Mouse (Mus musculus) CH12F3 (cell line): ENCODE data around the gene Ccl26.
"Not testable (repeated sequence)": the region's sequence is repeated elsewhere in the genome, so short reads cannot be mapped to it uniquely, and the experiment has no call there.

Experiments
- in situ Hi-C: fragments of 300-500 bp; cut with MboI; formaldehyde crosslinking; loops from 2 replicates; pipeline ENCODE4 v1.14.3; 2020; ENCODE audit warnings: low sequenced_read_pairs

Gene Ccl26

DNA sequence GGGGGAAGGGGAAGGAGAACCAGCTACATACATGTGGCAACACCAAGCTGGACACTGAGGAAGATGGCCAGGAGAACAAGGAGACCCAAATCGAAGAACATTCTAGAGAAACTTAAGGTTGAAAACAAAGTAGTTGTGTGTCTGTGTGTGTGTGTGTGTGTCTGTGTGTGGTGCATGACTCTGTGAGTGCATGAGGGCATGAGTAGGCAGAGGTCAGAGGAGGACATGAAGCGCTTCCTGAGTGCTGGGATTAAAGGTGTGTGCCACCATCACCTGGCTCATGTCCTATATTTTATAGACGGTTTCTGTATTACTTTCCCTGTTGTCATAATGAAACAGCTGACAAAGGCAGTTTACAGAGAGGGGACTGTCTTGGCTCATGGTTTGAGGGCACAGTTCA, at the start of gene Ccl26:
TSS of gene Ccl26 (minus strand) at position 101 of the 400 bp plus-strand sequence.
- in situ Hi-C loops: no loop called here

DNA sequence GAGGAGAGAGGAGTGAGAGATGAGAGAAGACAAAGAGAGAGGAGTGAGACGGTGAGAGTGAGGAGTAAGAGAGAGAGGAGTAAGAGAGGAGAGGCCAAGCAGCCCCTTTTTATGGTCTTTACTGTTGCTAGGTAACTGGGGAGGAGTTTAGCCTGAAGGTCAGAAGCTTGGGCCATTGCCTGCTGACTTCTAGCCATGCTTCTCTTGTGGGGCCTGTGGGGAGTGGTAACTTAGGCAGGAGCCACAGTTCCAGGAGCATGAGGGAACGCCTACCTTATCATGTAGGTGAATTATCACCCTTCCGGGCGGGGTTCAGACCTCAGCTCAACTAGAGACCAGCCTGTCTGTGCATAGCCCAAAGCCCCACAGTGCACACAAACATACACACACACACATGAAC, 46.4 kb upstream of the Ccl26 start:
- in situ Hi-C loops: no loop called here

DNA sequence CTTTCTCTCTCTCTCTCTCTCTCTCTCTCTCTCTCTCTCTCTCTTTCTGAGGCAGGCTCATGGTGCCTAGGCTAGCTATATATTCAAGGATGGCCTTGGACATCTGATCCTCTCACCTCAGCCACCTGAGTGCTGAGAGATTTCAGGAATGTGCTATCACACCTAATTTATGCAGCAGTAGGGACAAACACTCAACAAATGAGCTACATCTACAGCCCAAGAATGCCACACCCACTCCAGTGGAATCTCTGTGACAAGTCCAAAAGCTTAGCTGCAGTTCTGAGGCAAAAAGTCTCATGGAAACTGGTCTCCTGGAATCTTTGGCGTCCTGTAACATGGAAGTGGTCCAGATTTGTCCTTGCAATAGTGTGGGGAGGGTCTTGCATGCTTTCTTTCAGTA, 44.2 kb upstream of the Ccl26 start:
- in situ Hi-C loops: no loop called here

DNA sequence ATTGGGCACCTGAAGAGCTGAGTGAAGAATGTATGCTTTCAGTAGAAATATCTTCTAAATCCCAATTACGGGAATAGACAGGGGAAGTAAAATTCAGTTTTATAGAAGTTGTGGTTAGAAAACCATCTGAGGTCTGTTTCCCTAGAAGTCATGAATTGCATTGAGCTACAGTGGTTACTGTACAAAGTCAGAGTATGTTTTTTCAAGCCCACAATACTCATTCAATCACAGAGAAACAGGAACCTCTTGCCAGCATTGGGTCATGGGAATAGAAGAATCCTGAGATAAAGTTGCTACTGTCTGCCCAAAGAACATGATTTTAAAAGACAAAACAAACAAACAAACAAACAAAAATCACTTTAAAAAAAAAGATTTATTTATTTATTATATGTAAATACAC, 43.3 kb upstream of the Ccl26 start:
- in situ Hi-C loops: not testable (repeated sequence)

DNA sequence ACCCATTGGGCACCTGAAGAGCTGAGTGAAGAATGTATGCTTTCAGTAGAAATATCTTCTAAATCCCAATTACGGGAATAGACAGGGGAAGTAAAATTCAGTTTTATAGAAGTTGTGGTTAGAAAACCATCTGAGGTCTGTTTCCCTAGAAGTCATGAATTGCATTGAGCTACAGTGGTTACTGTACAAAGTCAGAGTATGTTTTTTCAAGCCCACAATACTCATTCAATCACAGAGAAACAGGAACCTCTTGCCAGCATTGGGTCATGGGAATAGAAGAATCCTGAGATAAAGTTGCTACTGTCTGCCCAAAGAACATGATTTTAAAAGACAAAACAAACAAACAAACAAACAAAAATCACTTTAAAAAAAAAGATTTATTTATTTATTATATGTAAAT, 41.3 kb upstream of the Ccl26 start:
- in situ Hi-C loops: not testable (repeated sequence)

DNA sequence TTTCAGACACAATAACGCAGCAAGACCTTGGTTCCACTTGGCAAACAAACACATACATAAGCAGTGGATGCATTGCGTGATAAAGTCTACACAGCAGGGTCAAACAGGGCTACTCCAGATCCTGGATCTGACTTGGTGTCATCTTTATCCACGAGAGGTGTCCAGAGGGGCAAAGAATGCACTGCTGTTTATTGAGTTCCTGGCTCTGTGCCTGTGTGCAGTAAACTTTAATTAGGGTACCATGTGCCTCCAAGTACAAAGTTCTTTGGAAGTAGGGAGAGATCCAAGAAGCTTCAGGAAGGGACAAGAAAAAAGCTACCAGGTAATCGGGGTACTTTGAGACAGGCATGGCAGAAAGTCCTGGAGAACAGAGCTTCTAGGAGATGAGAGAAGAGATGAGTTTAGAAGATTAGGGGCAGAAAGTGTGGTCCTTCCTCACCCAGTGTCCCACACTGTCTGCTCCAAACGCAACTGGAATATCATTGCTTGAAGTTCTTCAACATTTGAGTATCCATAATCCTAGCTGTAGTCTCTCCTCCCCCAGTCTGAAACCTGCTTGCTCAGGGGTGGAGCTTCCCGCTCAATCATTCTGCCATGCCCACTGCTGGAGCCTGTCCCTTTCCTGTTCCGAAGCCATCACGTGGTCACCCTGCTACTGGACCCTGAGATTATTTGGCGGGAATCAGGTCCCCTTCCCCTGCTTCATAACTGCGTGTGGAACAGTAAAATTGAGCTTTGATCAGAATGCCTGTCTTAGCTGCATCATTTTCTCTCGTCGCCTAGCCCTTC, 26.8 kb upstream of the Ccl26 start:
- in situ Hi-C loops: no loop called here

DNA sequence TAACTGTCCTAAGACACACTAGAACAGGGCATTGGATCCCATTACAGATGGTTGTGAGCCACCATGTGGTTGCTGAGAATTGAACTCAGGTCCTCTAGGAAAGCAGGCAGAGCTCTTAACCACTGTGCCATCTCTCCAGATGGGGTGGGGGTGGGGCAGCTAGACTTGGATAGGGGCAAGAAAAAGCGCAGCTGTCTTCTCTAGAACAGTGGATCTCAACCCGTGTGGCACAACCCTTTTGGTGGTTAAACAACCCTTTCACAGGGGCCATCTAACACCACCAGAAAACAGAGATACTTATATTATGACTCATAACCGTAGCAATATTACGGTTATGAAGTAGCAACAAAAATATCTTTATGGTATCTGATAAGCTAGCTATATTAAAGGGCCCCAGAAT, 24.4 kb upstream of the Ccl26 start:
- in situ Hi-C loops: no loop called here

DNA sequence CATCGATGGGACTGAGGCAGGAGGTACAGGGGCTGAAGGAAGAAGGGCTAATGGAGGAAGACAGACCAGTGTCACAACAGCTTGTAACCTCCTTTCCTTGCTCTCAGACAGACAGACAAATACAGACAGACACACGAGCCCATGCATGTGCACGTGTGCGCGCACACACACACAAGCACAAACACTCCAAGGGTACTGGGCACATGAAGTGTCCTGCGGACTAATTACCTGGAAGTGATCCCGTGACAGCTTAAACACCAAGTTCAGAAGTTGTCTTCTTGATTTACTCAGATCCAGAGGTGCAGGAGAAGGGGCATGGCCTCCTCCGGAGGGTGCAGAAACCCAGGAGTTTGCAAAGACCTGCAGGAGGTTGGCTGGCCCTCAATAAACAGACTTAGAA, 22.3 kb upstream of the Ccl26 start:
- in situ Hi-C loops: no loop called here

DNA sequence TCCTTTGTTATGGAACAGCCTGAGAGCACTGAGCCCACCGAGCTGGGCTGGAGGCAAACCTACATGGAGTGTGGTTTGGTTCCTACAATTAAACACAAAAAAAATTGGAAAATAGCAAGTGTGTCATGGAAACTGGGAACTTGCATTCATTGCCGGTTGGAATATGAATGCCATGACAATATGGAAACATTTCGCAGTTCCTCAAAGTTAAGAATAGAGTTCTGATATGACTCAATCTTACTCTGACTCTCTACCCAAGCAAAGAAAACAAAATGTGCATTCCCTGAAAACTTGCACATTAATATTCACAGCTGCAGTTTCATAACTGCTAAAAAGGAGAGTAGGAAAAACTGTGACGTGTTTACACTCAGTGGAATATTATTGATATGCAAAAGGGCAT, 19.0 kb upstream of the Ccl26 start:
- in situ Hi-C loops: no loop called here

DNA sequence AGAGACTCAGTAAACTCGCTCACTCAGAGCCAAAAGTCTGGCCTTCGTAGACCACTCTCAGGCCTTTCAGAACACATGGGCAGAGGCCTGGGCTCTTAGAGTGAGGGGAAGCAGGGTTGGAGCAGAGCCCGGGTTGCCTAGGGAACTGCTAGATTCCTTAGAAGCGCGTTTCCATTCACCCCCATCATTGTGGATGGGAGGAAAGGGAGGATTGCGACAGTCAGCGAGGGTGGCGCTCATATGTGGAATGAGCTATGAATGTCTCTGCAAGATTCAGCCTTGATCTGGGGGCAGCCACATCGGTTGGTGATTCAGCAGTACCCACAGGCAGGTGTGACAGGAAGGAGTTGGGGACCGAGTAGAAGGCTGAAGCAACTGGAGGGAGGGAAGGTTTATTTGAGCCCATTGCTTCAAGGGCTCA, 16.0 kb upstream of the Ccl26 start:
- in situ Hi-C loops: no loop called here

DNA sequence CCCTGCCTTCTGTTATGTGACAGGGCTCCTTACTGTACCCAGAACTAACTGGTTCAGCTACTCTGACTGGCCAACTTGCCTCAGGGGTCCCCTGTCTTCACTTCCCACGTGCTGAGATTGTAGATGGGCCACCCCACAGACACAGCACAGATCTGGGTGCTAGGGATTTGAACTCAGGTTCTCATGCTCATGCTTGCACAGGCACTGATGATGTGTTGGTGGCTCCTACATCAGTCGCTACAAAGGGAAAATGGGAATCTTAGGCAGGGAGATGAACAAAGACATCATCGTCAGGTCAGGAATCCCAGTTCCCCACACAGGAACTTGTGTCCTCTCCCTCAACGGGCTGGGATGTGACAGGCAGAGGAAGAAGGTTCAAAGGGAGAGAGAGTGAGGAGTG, 12.7 kb upstream of the Ccl26 start:
- in situ Hi-C loops: no loop called here

DNA sequence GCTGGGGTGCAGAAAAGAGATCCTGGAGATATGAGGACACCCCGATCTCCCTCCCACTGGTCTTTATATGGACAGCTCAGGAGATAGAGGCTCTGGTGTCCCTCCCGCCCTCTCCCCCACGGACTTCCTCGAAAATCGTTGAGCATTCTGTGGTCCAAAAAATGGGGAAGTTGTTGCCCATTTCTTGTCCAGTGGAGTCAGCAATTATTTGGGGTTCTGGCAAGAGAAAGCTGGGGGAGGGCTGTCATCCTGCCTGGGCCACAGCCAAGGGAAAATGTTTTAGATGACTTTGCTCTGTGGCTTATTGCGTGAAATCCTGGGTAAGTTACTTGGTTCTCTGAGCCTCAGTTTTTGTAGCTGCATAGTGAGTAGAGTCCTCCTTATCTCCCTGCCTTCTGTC, 9.6 kb upstream of the Ccl26 start, which contains the start of gene Ccl24:
TSS of gene Ccl24 (minus strand) at position 44 of the 400 bp plus-strand sequence.
- in situ Hi-C loops: no loop called here

DNA sequence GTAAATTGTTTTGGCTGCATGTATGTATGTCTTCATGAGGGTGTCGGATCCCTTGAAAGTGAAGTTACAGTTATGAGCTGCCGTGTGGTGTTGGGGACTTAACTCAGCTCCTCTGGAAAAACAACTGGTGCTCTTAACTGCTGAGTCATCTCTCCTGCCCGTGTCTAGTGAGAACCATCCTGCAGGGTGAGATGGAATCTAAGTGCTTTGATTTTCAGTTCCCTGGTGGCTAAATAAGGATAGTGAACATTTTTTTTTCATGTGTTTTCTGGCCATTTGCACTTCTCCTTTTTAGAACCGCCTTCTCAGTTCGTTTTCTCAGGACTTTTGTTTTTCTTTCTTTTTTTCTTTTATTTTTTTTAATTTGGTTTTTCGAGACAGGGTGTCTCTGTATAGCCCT, 5.3 kb upstream of the Ccl26 start:
- in situ Hi-C loops: no loop called here

DNA sequence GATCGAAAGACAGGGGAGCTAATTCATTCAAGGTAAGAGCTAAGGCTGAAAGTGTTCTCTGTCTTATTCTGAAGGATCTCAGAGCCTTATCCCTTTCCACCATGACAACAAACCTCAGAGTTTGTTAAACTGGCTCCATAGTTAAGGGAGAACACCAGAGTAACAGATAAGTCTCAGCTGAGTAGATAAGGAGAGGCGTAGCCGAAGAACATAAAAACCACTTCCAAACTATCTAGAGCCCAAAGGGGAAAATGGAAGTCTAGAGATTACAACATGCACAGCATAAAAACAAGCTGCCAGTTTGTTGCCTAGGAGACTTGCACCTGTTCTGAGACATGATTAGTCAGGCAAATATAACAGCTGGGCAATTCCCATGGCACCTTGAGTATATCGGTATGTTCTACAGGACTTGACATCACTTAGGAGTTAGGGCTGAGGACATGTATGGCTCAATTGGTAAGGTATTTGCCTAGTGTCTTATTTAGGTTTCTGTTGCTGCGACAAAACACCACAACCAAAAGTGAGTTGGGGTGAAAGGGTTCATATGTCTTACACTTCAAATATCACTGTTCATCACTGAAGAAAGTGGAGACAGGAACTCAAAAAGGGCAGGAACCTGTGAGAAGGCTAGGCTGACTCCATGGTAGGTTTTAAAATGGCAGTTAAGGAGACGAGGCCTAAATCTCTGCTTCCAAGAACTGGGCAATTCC, 4.3 kb upstream of the Ccl26 start:
- in situ Hi-C loops: no loop called here

DNA sequence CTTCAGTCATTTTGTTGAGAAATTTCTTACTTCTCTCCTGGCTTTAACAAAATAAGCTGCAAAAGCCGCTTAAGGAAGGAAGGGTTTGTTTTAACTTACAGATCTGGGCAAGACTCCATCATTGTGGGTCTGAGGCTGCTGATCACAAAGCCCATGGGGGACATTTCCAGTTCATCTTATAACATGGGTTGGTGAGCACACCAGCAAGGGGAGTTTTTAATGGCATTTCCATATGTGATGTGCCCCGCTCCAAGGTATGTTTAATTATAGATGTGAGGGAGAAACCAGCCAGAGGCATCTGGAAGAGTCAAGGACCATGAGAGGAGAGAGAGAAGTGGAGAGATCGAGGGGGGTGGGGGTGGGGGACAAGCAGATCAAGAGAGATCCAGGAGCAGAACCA, 5.7 kb downstream of the Ccl26 start:
- in situ Hi-C loops: no loop called here

DNA sequence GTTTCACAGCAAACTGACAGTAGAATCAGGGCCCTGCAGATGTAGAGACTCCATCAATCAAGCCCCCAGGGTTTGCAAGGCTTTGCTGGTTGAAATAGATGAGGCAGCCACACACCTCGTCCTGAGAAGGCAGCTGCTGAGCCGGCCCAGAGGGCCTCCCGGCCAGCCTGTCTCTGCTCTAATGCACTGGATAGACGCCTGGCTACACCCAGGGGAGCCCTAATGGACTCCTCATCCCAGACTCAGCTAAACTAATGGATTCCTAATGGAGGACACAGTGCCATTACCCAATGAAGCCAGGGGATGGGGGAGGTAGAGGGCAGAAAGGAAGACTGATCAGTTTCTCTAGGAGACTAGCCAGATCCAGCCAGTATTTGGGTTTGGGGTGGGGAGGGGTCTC, 6.3 kb downstream of the Ccl26 start:
- in situ Hi-C loops: no loop called here

DNA sequence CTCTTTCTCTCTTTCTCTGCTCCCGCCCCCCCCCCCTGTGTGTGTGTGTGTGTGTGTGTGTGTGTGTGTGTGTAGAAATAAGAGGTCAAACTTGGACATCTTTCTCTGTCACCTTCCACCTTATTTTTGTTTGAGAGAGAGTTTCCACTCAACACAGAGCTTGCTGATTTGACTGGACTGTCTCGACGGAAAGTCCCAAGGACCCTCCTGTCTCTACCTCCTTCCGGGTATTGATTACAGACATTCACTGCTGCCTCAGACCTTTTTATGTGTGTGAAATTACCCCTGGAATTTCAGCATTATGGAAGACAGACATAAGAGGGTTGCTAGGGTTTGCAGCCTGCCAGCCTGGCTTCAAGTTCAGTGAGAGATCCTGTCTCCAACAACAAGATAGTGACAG, 7.1 kb downstream of the Ccl26 start:
- in situ Hi-C loops: no loop called here

DNA sequence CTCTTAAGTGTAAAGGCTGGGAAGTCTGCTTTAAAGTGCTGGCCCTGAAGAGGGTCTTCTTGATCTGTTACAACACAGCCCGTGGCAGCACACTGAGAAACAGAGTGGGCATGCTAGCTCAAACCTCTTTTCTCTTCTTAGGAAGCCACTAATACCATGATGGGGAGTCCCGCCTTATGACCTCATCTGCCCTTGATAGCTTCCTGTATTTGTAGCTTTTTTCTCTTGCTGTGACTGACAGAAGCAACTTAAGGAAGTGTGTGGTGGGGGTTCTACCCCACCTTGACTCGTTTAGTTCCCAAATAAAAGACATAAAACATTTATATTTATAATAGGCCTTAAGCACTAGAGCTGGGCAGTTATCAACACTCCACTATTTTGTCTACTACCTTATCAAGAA, 11.8 kb downstream of the Ccl26 start:
- in situ Hi-C loops: no loop called here

DNA sequence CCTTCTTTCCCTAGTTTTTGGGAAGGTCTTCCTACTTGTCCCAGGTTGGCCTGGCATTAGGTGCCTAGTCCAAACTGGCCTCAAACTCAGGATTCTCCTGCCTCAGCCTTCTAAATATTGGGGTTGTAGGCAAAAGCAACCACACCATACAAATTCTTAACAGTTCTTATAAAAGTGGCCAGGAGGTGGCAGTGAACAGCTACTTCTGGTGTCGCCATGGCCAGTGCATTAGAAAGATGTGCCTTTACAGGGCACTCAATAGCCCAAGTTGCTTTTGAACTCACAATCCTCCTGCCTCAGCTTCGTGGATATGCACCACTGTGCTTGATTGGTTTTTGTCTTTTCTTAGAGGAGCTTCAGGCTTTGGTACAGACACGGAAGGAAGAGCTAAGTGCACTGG, 12.5 kb downstream of the Ccl26 start:
- in situ Hi-C loops: no loop called here

DNA sequence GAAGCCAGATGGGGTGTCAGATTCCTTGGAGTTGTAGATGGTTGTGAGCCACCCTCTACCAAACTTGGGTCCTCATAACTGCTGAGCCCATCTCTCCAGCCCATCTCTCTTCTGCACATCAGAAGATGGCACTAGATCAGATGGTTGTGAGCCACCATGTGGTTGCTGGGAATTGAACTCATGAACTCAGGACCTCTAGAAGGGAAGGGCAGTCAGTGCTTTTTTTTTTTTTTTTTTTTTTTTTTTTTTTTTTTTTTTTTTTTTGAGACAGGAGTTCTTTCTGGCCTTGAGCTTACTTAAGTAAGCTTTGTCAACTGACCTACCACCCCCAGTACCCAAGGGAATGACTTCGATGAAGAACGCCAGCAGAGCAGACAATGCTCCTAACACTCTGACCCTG, 15.4 kb downstream of the Ccl26 start:
- in situ Hi-C loops: no loop called here

DNA sequence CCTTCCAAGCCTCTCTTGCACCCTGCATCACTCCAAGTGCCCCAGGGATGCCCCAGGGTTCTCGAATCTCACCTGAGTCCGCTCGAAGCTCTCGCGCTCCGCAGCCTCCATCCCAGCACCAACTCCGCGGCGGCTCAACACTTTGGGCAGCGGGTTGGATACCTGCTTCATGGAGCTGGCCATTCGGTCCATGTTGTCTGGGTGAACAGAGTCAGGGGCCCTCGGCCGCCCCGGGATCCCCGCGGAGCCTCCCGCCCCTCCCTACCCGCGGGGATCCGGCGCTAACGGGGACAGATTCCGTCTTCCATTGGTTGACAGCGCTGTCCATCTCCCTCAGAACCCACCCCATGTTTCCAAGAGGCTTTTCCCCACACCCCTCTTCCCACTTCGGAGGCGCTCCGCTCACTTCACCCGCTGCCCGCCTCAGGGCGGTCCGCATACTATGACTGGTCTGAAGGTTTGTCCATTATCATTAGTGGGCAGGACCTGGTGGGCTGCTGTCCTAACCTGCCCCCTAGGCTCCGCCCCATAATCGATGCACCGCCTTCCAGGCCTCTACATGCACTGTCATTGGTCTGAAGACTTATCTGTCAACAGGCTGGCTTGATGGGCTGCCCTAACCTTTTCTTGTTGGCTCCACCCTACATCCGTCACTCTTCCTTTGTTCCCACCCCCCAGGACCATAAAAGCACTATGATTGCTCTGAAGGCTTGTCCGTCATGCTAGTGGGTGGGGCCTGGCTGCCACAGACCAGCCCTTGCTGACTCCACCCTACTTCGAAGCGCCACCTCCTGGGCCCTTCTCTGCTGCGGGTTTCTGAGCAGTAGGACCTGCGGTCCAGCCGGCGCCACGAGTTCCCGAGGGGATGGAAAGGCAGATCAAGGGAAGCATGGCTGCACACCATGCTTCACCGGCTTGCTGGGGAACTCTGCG, 18.2 kb downstream of the Ccl26 start, which contains the start of gene Hip1:
TSS of gene Hip1 (minus strand) at position 256 of the 933 bp plus-strand sequence.
- in situ Hi-C loops: no loop called here
